Mouse (Mus musculus) 3134 (cell line): ENCODE measurements around the gene Nsun6.

ENCODE experiments used
- DNase-seq: peaks from one replicate; pipeline ENCODE4 v3.0.0-alpha.2; 2011; ENCODE audit warnings: low spot score; ENCODE audit not compliant: insufficient read length; ENCODE audit errors: extremely low read depth

Nsun6 gene

DNA sequence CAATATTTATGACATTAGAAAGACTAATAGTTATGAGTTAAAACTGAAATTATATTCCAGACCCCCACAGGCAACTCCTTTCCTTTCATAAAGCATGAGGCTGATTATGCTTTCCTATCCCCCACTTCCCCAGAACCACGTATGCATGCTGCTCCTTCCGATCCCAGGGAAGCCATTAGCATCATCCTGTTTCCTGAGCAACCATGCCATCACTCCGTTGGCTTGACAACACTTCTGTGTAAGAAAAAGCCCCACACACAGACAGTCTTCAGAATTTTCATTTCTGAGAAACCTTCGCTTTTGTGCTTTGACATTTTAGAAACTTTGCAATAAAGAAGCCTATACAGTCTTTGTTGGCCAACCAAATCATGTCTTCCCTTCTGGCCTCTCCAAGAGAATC is 58.8 kb downstream of the Nsun6 start:
- DNase-seq = no peak

DNA sequence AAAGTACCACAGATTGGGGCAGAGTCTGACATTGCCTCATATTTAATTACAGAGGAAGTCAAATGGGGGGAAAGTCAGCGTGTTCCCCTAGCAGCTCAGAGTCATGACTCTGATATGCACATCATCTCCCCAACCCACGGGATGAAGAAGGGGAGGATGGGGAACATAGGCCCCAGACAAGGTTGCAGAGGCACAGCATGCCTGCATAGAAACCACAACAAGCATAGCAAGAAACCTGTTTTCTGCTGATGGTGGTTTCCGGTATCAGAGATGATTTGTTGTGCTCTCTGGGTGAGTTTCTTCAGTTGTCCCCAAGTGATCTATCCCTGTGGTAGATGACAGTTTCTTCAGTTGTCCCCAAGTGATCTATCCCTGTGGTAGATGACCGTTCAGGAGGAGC is 62.3 kb downstream of the Nsun6 start:
- no peak for DNase-seq

DNA sequence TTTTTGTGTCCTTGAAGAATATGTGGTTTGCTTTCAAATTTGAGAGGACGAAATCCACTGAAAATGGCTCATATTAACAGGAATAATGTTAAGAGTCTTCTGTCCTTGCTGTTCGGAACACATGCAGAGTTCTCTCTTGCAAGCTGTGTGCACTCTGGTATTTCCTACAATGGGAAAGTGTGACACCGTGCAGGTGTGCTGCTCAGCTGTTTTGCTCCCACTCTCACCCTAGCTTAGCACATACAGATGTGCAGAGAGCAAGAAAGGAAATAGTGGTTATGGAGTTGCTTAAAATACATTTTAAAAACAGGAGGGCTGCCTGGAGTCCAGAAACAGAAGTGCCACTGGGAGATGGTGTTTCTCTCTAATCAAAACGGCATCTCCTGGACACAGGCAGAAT is 65.5 kb downstream of the Nsun6 start:
- no peak for DNase-seq

DNA sequence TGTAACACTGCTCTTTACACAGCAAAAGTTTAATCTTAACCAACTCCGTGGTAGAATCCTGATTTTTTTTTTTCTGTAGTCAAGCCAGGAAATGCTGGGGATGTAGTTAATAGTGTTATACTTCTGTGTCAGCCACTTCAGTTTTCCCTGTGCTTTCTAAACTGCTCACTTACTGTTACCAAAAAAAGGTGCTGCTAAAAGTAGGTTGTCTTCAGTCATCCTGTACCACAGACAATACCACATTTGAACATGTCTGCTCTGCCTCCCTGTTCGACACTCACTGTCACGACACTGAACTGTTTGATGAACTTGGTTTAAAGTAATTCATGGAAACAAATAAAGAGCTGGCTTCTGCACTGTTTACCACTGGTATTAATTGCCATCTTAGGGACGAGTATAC is 66.4 kb downstream of the Nsun6 start:
- no peak for DNase-seq

DNA sequence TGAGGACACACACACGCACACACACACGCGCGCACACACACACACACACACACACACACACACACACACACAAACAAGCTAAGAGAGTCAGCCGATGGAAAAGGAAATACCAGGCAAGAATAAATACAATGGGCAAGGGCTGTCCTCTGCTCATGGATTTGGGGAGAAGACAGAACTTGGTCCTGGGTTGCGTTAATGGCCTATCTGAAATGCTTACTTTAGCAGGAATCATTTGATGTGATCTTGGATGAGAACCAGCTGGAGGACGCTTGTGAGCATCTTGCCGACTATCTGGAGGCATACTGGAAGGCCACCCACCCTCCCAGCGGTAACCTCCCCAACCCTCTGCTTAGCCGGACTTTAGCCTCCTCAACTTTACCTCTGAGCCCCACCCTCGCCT is 70.8 kb downstream of the Nsun6 start:
- DNase-seq = no peak

DNA sequence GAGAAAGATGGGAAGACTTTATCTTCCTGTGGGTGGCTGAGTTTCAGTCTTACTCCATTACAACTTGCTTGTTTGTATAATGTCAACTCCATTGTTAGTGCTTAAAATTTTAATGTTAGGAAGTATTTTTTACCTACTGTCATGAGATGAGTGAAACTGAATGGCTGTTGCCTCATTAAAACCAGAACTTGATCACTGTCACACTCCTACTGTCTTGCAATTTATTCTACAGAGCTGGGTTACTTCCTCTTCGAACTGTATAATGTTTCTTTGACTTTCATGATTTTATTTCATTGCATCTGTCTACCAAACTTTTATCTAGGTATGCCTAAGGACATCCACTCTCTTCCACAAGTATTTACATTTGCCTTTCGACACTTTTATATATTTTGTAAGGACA is 93.4 kb downstream of the Nsun6 start:
- DNase-seq = no peak

DNA sequence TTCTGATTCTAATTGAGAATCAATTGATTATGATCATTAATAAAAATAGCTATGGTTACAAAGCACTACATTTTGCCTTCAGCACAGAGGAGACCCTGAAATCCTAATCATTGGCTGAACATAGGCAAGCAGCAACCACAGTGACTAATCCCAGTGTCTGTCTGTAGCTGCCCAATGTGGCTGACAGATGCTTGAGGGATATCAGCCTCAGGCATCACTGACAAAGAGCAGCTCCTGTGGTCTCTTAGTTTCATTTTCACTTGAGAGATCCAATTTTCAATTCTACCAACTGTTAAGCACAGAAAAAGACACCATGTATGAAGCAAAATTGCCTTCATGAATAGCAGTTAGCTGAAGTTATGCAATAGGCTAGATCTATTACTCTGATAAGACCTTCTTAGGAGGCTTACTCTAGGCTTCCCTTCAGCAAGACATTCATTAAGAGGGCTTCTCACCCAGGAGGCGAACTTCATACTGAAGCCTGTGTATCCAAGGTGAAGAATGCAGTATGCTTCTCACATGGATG is 93.8 kb downstream of the Nsun6 start:
- no peak for DNase-seq

DNA sequence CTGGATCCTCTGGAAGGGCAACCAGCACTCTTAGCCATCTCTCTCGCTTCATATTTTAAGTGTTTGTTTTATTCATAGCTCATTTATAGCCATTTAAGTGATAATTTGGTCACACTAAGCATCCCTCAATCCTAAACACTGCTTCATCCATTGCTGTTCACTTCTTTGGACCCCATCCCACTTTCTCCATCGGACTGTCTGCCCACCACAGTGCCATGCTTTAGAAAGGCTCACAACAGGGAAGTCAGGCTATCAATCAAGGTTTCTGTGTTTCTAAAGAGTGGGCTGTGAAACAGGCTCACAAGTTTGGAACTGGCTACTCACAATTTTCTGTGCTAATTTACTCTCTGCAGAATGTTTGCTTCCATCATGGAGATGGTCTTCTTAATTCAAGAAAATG is 101.8 kb downstream of the Nsun6 start:
- DNase-seq = no peak
